Mouse (Mus musculus): ENCODE data around the gene Creb3.

DNA sequence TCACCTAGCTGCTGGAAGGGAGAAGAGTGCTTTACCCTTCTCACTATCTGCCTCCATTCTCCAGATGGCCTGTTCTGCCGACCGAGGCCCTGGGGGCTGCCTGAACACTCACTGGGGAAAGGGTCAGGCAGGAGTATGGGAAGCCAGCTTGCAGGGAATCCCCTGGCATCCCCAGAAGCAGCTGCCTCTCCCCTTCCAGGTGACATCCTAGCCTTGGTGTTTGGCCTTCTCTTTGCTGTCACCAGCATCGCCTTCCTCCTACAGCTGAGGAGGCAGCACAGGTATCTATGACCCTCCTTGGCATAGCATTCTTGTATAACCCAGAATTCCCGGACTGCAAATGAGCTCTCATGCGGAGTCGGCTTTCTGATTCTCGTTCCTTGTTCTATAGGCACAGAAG is 49.5 kb upstream of the Creb3 start:
- TF ChIP-seq CTCF (IDR thresholded peaks at IDR 0.05; ENCODE audit: extremely low read depth, insufficient read length, insufficient replicate concordance, low read depth, low read length) (no peak), POLR2A (IDR thresholded peaks at IDR 0.05; ENCODE audit: low read depth, low read length) (no peak)
